Mouse (Mus musculus): Measurements from ENCODE around the gene F12.

F12 gene

GRCm38 (mm10) chr13:55426613-55427012 is at the start of gene F12:
Gene F12, minus strand, starts transcription at chr13:55426793.
- no peak for DNase-seq

GRCm38 (mm10) chr13:55476256-55476655 is 49.7 kb upstream of the F12 start:
- DNase-seq = peak; percentile 93

DNA sequence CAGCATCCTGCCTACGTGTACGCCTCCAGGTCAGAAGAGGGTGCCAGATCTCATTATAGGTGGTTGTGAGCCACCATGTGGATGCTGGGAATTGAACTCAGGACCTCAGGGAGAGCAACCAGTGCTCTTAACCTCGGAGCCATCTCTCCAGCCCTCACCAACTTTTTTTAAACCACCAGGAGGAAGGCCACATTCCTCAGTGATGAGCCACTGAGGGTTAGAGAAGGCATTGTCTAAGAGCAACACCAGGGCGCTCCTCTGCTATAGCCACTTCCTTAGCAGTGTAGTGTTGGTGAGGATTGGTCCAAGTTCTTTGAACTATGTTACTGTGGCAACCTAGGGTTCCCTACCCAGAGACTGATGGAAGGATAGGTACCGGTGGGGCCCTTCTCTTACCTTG is 49.2 kb upstream of the F12 start:
- no peak for DNase-seq

DNA sequence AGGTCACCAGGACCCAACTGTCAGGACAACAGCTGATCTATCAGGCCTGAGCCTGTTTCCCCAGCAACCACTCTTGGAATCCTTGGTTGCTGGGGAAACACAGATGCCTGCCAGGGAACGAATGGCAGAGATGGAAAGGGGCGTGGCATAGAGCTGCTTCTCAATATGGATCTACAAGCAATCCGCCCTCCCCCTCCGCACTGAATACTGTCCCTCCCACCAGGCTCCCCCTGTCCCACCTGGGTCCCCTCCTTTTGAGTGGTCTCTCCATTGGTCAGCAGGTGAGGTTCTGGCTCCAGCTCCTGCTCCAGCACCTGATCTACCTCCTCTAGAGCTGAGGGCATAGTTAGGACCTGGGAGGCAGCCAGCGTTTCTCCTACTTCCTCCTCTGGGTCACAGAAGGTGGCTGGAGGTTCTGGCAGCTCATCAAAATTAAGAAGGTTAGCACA is 48.1 kb upstream of the F12 start:
- peak; percentile 92 for DNase-seq

DNA sequence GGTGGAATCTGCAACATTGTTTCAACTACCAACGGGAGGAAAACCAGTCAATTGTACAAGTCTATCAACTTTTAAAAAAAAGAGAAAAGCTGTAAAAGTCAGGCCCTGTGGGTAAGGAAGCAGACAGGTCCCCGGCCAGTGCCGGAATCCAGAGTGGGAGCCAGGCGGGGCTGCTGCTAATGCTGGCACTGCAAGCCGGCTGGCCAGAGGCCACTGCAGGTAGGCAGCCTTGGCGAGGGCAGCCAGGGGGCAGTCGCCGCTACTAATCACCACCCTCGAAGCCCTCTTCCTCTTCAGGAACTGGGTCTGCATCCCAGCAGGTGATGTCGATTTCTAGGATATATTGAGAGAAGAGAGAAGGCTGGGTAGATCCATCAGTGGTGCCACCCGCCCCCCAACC is 47.4 kb upstream of the F12 start:
- DNase-seq = peak; percentile 93

- peak; percentile 90 for DNase-seq
Observed at GRCm38 (mm10) chr13:55473076-55473831, 46.7 kb upstream of the F12 start.

GRCm38 (mm10) chr13:55472132-55473022 is 45.8 kb upstream of the F12 start:
- DNase-seq = peak; percentile 97

GRCm38 (mm10) chr13:55471819-55472131 is 45.2 kb upstream of the F12 start:
- no peak for DNase-seq

GRCm38 (mm10) chr13:55471156-55471818 is 44.7 kb upstream of the F12 start:
- peak; percentile 99 for DNase-seq

- peak; percentile 91 for DNase-seq
Observed at GRCm38 (mm10) chr13:55470372-55470771, 43.8 kb upstream of the F12 start.

- peak; percentile 92 for DNase-seq
Observed at GRCm38 (mm10) chr13:55468851-55469560, 42.4 kb upstream of the F12 start.

GRCm38 (mm10) chr13:55465830-55466440 is 39.3 kb upstream of the F12 start:
- DNase-seq = peak; percentile 90

- DNase-seq = peak; percentile 91
Observed at GRCm38 (mm10) chr13:55465184-55465583, 38.6 kb upstream of the F12 start.

GRCm38 (mm10) chr13:55464027-55464884 is 37.7 kb upstream of the F12 start, which contains the start of gene Prr7:
Gene Prr7, plus strand, starts transcription at chr13:55464267.
- peak; percentile 96 for DNase-seq

GRCm38 (mm10) chr13:55463399-55464026 is 36.9 kb upstream of the F12 start:
- peak; percentile 89 for DNase-seq

GRCm38 (mm10) chr13:55462965-55463364 is 36.4 kb upstream of the F12 start:
- no peak for DNase-seq

DNA sequence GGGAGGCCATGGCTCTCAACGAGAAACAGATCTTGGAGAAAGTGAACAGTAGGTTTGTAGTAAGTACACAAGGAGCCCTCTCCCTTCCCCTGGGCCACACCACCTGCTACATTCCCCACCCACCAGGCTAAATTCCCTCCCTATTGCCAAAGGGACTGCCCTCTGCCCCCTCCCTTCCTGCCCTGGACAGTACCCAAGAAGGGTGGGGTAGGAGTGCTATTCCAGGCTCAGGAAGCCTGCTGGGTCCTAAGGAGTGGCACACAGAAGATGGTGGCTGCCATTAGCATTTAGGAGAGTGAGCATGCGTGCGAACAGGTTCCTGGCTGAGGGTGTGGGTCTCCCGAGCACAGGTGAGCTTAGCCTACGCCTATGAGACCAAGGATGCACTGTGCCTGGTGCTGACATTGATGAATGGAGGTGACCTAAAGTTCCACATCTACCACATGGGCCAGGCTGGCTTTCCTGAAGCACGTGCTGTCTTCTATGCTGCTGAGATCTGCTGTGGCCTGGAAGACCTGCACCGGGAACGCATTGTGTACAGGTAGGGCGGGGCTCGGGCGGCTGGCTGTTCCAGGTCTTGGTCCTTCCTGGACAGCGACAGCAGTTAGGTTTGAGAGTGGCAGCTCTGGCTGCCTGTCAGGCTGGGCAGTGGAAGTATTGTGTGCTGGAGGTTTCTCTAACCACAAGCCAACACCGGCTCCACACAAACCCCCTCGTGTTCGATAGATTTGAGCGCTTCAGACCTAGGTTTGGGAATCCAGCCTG is 25.4 kb upstream of the F12 start:
- DNase-seq = peak; percentile 96

GRCm38 (mm10) chr13:55451296-55451695 is 24.7 kb upstream of the F12 start:
- DNase-seq = no peak

- peak; percentile 99 for DNase-seq
Observed at GRCm38 (mm10) chr13:55450511-55450980, 24.0 kb upstream of the F12 start.
